Mouse (Mus musculus): ENCODE measurements around the gene Osbpl6.

DNA sequence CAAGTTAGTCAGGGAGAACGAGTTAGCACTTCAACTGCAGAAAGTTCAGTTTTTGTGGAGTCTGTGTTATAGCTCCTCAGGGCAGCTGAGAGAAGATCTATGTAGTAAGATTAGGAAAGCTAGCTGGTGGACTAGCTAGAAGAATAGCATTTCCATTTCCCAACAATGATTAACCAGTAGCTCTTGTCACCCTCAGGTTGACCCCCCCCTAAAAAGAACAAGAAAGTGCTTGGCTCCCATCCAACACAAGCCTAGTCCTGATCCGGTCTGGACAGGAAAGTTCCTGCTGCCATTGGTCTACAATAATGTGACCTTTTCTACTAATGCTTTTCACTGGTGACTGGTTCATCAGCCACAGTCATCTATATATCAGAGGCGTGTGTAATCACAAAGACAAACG lies 157.6 kb downstream of the Osbpl6 start:
- TF ChIP-seq ZKSCAN1 (IDR thresholded peaks at IDR 0.05; ENCODE audit: low read depth, low read length), result no peak
- no peak for TF ChIP-seq POLR2A (IDR thresholded peaks at IDR 0.05; ENCODE audit: control insufficient read depth in 1 of 2, insufficient read depth in 1 of 2, low read depth in 1 of 2, low read length in 2 of 2, poor library complexity in 1 of 2)
- no peak for TF ChIP-seq GATA1 (IDR thresholded peaks at IDR 0.05; ENCODE audit: low read depth, low read length)
- TF ChIP-seq HCFC1 (IDR thresholded peaks at IDR 0.05; ENCODE audit: low read depth, low read length), result no peak
- TF ChIP-seq MXI1 (IDR thresholded peaks at IDR 0.05; ENCODE audit: low read depth, low read length), result no peak
- no peak for TF ChIP-seq MAX (IDR thresholded peaks at IDR 0.05; ENCODE audit: low read length)
- no peak for TF ChIP-seq ZNF384 (IDR thresholded peaks at IDR 0.05; ENCODE audit: low read depth, low read length)

All from MEL (cell line).